Mouse (Mus musculus) cerebellum, adult 2 months (tissue): ENCODE measurements around the gene Gcdh. TPM values are rescaled to one million over a fixed set of nuclear protein-coding genes. Genes with fewer than 3 reads are reported as not detected.
A peak's percentile ranks its signal among the peaks of the same experiment; 100 is the strongest.

Experiments used
- DNase-seq, 2 experiments: peaks; one replicate each; pipeline ENCODE4 v3.0.0; 2021
- H3K27ac ChIP-seq: fragments of 200-500 bp; 2 replicates; pipeline ENCODE4 v1.5.1; 2012; ENCODE audit warnings: low read length, control low read depth, inconsistent platforms; ENCODE audit not compliant: insufficient read depth
- H3K27me3 ChIP-seq: fragments of 200-500 bp; 2 replicates; pipeline ENCODE4 v1.6.1; 2012; ENCODE audit warnings: inconsistent platforms, mild to moderate bottlenecking, low read length, moderate library complexity; ENCODE audit not compliant: control insufficient read depth, insufficient read depth
- H3K4me1 ChIP-seq: fragments of 200-500 bp; 2 replicates; pipeline ENCODE4 v1.6.1; 2011; ENCODE audit warnings: low read length; ENCODE audit not compliant: control insufficient read depth, insufficient read depth
- H3K4me3 ChIP-seq: fragments of 200-500 bp; replicated peaks from 2 replicates; pipeline ENCODE3; 2011; ENCODE audit warnings: mild to moderate bottlenecking, low read depth, low read length, control low read depth; ENCODE audit not compliant: insufficient read depth
- CTCF ChIP-seq: fragments of 200-500 bp; IDR thresholded peaks from 2 replicates; pipeline ENCODE4 v1.5.1; 2011; ENCODE audit warnings: low read depth, mild to moderate bottlenecking, control low read depth, low read length, moderate library complexity, borderline replicate concordance; ENCODE audit not compliant: insufficient read depth
- POLR2A ChIP-seq: fragments of 200-500 bp; IDR thresholded peaks from 2 replicates; pipeline ENCODE4 v1.6.1; 2011; ENCODE audit warnings: low read length, control low read depth, borderline replicate concordance; ENCODE audit not compliant: insufficient read depth
- WGBS: fragments of 180-500 bp; shearing (Covaris S2); methylation state at CpG from one replicate; pipeline ENCODE4 v1.1.7; 2018; 5-methylcytosine and 5-hydroxymethylcytosine counted together
- polyA plus RNA-seq: library from polyadenylated mRNA; depleted of rRNA; stranded (reverse); fragments of >200 nt; gene quantifications from 2 replicates; pipeline ENCODE4 v1.2.3, GENCODE M21; 2012

Gene Gcdh
- polyA plus RNA-seq, 1 experiment: 88.2 TPM

GRCm38 (mm10) chr8:84902920-84903661, 9.4 kb upstream of the Gcdh start:
- H3K27ac ChIP-seq: peak overlapping the region; percentile 81
- 1% methylated on average over 68 of the region's 68 CpGs for WGBS
- DNase-seq: peak; percentile 94 to 97
- no peaks in the 10 kb centered on the region for H3K27me3 ChIP-seq
- H3K4me3 ChIP-seq: peak overlapping the region; percentile 57
- H3K4me1 ChIP-seq: peaks cover 2% of the 10 kb centered on the region; the same call in 1 of the 2 replicates
- TF ChIP-seq POLR2A (peak; percentile 82), CTCF (peak; percentile 64)

DNA sequence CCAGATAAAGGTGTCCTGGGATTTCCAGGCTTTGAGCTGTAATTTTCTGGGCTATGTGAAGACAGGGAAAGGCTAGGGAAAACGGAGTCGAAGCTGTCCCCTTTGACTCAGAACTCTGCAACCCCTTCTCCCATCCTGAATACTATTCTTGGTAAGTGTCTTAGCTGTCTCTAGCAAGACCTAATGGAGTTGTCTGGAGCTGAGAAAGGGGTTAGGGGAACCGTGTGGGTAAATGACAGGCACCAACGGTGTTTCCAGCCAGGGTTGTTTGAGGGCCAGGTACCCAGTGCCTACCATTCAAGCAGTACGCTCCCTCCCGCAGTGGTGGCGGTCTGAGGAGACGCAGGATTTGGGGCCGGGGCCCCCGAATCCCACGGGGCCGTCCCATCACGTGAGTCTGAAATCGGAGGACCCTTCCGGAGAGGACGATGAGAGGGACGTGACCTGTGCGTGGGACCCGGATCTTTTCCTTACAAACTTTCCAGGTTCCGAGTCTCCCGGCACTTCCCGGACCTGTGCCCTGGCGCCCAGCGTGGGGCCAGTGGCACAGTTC, 8.7 kb upstream of the Gcdh start:
- peak in 1 of 2 experiments; percentile 37 for DNase-seq

DNA sequence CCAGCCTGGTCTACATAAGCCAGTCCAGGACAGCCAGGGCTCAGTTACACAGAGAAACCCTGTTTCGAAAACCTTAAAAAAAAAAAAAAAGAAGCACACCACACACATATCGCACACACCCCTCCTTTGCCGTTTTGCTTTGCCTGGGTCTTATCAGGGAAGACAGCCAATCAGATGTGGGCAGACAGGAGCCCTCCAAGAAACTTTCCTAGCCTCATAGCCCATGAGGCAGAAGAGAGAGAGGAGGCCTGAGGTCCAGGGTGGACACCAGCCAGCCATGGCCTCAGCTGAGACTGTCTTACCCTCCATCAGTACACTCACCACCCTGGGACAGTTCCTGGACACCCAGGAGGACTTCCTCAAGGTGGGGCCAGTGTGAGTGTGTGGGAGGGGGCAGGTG, 8.0 kb upstream of the Gcdh start, which contains the start of gene Klf1:
Klf1 (plus strand) TSS at position 177 of the 400 bp plus-strand sequence.
- Histone ChIP-seq H3K27me3 (no peaks in the 10 kb centered on the region), H3K4me1 (peaks cover 2% of the 10 kb centered on the region; the same call in 1 of the 2 replicates), H3K4me3 (peak within 1 kb of the TSS; percentile 57), H3K27ac (no peak within 1 kb of the TSS)
- DNase-seq: no peak
- WGBS: 85% methylated on average over 3 of the region's 3 CpGs
- TF ChIP-seq CTCF (no peak), POLR2A (no peak)

More for the DNA sequence above, 8.7 kb upstream of the Gcdh start:
- peak overlapping the region; percentile 57 for H3K4me3 ChIP-seq
- H3K27me3 ChIP-seq: no peaks in the 10 kb centered on the region
- no peak for TF ChIP-seq POLR2A
- 0 out of 2 replicates have a peak, but pooled peaks have one; percentile 5 for TF ChIP-seq CTCF
- H3K4me1 ChIP-seq: peaks cover 2% of the 10 kb centered on the region; the same call in 1 of the 2 replicates
- 5% methylated on average over 24 of the region's 24 CpGs for WGBS
- H3K27ac ChIP-seq: no peak overlapping the region

GRCm38 (mm10) chr8:84901071-84901470, 7.3 kb upstream of the Gcdh start:
- WGBS: 64% methylated on average over 4 of the region's 4 CpGs
- no peak overlapping the region for H3K27ac ChIP-seq
- TF ChIP-seq CTCF (no peak), POLR2A (no peak)
- peaks cover 2% of the 10 kb centered on the region; the same call in 1 of the 2 replicates for H3K4me1 ChIP-seq
- H3K4me3 ChIP-seq: no peak overlapping the region
- DNase-seq: no peak
- H3K27me3 ChIP-seq: no peaks in the 10 kb centered on the region

DNA sequence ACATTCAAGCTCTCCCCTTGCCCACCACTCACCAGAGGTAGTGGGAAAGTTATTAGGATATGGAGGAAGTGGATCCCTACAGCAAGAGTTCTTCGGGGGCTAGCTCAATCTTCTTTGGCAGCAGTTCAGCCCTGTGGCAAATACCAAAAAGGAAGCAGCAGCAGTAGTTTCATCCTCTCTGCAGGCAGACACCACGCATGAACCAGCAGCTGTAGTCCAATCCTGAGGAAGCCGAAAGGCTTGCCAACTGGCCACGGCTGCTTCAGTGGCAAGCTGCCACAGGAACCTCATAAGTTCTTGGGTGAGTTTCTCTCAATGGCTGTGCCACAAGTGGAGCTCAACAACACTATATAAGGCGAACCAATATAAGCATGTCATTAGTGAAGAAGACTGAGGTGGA, 2.2 kb upstream of the Gcdh start:
- Histone ChIP-seq H3K27me3 (no peaks in the 10 kb centered on the region), H3K27ac (no peak overlapping the region), H3K4me1 (peaks cover 8% of the 10 kb centered on the region; the same call in 1 of the 2 replicates), H3K4me3 (no peak overlapping the region)
- no peak for DNase-seq
- 23% methylated on average over 5 of the region's 5 CpGs for WGBS
- no peak for TF ChIP-seq CTCF
- no peak for TF ChIP-seq POLR2A

DNA sequence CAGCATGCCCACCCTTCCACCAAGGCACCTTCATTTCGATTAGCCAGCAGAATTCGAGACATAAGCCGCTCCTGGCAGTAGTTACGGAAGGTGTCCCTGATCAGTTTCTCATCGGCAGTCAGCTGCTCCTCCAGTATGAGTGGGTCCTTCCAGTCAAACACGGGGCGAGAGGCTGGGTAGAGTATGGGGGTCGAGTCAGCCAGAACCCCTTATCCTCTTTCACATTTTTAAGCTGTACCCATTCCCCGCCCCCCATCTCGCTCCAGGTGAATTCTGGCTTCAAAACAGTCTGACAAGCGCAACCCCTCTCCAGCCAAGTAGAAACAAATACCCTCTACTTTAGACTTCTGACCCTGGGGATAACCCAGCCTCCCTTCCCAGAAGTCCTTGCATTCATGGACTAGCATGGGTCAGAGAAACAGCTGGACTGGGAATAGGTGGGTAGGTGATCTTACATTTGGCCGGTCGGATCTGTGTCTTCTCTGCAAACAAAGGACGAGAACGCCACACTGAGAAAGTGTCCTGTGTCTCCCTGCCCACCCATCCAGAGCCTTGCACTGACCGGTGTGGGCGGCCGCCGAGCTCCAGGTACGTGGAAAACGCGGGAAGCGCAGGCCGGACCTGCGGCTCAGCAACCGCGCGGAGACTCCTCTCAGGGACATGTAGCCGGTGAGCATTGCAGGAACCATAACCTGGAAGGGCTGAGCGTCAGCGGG, 570 bp downstream of the Gcdh start:
- H3K27me3 ChIP-seq: no peaks in the 10 kb centered on the region
- no peak for DNase-seq
- H3K4me1 ChIP-seq: peaks cover 8% of the 10 kb centered on the region; the same call in 1 of the 2 replicates
- WGBS: 11% methylated on average over 31 of the region's 31 CpGs
- no peak for TF ChIP-seq CTCF
- H3K4me3 ChIP-seq: peak overlapping the region; percentile 68
- no peak overlapping the region for H3K27ac ChIP-seq

DNA sequence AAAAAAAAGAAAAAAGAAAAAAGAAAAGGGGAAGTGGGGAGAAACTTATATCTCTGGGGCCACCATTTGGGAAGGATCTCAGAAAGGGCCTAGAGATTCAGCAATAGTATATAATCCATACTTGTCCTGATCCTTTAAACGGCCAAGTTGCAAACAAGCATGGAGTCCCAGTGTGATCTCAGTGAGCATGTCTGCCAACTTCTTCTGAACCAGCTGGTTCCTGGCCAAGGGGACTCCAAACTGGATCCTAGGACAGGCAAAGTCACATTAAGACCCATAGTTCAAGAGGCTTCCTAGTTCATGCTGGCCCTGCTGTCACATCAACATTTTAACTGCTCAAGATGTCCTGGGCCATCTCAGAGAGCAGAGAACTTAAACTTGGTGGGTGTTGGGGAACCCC, 4.6 kb downstream of the Gcdh start:
- H3K4me1 ChIP-seq: peaks cover 8% of the 10 kb centered on the region; the same call in 1 of the 2 replicates
- no peak for TF ChIP-seq POLR2A
- DNase-seq: no peak
- WGBS: 35% methylated on average over 1 of the region's 1 CpGs
- no peak overlapping the region for H3K4me3 ChIP-seq
- no peaks in the 10 kb centered on the region for H3K27me3 ChIP-seq
- H3K27ac ChIP-seq: no peak overlapping the region

DNA sequence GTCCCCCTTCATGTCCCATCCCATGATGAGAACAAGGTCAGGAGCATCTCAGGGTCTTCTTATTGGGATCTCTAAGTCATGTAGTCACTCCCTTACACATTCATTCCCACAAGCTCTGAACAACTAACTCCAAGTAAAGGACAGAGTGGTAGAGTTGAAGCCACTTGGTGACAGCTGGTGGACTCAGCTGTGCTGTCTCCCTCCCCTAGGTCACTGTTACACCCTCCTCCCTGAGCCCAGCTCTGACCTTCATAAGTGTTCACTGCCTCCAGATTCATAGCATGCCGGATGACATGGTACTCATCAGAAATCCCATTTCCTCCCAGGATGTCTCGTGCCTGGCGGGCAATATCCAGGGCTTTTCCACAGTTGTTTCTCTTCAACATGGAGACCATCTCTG, 5.4 kb downstream of the Gcdh start:
- no peak overlapping the region for H3K4me3 ChIP-seq
- H3K4me1 ChIP-seq: peaks cover 8% of the 10 kb centered on the region; the same call in 1 of the 2 replicates
- 98% methylated on average over 3 of the region's 3 CpGs for WGBS
- DNase-seq: no peak
- no peak overlapping the region for H3K27ac ChIP-seq
- no peaks in the 10 kb centered on the region for H3K27me3 ChIP-seq
- TF ChIP-seq CTCF: no peak
- TF ChIP-seq POLR2A: no peak
